Mouse (Mus musculus) central nervous system, embryonic 11.5 days (tissue): ENCODE measurements around the gene Usp47. TPM values are rescaled to one million over a fixed set of nuclear protein-coding genes. Genes with fewer than 3 reads are reported as not detected.

Experiments
- polyA plus RNA-seq: library from polyadenylated mRNA; depleted of rRNA; stranded (reverse); fragments of >200 nt; gene quantifications from 2 replicates; pipeline ENCODE4 v1.2.3, GENCODE M21; 2012; rRNA removed

Gene Usp47
- polyA plus RNA-seq = 75.1 and 81.8 TPM in 2 replicates

GRCm38 (mm10) chr7:112023150-112023600, at the start of gene Usp47:
Gene Usp47, plus strand, starts transcription at chr7:112023504.

GRCm38 (mm10) chr7:112158942-112159341, 135.6 kb downstream of the Usp47 start, which contains the start of gene Dkk3:
Gene Dkk3, minus strand, starts transcription at chr7:112159057.

Other genes with a start within 250 kb of the Usp47 start
- 5.0 and 5.7 TPM in 2 replicates for gene Galnt18, start 243.5 kb upstream of the Usp47 start, polyA plus RNA-seq
- gene Dkk3, start 135.6 kb downstream of the Usp47 start, polyA plus RNA-seq = 9.4 and 11.9 TPM in 2 replicates
- 3.8 and 7.0 TPM in 2 replicates for gene Mical2, start 202.4 kb downstream of the Usp47 start, polyA plus RNA-seq